Mouse (Mus musculus) lung, postnatal 25 days (tissue): ENCODE data around the gene Acot5.
"Not testable (repeated sequence)": the region's sequence is repeated elsewhere in the genome, so short reads cannot be mapped to it uniquely, and the experiment has no call there.

Experiments used
- DNase-seq: peaks from one replicate; pipeline ENCODE4 v3.0.0; 2022; ENCODE audit warnings: low spot score

Acot5 gene

DNA sequence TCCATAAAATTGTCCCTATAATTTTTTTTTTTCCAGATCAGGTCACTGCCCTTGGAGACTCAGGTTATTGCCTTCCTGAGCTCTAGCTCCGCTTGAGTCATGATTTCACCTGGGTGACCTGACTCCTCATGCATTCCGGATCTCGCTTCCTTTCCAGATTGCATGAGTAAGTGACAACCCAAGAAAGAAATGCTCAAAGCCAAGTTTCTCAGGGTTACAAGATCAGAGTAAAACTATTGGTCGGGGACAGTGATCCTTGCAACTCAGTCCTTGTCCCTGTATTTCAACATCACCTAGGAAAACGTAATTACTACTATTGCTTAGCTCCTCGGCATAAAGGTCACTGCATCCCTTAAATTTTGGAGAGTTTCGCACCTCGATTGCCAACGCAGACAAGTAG lies at the start of gene Acot5:
Acot5 (plus strand) TSS at position 340 of the 400 bp plus-strand sequence.
- no peak for DNase-seq

DNA sequence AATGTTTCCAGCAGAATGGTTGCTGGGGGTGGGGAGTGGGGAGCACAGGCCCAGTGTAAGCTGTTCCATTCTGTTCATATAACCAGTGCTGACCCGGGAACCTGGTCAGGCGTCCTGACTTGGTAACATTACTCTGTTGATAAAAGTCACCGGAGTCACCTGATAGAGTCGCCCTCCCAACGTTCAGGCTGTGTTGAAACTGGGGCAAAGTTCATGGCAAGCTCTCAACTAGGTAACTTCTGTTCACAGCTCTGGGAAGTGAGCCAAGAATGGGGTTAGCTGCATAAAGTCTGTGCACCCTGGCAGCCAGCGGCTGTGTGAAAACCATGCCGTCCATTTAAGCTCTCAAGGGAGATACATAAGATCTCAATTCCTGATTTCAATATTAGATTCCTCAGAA lies 48.6 kb upstream of the Acot5 start:
- peak; percentile 87 for DNase-seq

DNA sequence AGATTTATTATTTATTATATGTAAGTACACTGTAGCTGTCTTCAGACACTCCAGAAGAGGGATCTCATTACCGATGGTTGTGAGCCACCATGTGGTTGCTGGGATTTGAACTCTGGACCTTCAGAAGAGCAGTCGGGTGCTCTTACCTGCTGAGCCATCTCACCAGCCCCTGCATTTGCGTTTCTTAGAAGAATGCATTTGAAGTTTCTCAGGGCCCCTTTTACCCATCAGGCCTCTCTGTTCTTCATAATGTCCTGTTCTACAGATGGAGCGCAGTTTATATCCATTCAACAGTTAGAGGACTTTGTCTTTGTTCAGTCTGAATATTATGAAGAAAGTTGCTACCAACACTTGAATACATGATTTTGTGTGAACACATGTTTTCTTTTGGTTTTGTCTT lies 46.9 kb upstream of the Acot5 start:
- DNase-seq = not testable (repeated sequence)

DNA sequence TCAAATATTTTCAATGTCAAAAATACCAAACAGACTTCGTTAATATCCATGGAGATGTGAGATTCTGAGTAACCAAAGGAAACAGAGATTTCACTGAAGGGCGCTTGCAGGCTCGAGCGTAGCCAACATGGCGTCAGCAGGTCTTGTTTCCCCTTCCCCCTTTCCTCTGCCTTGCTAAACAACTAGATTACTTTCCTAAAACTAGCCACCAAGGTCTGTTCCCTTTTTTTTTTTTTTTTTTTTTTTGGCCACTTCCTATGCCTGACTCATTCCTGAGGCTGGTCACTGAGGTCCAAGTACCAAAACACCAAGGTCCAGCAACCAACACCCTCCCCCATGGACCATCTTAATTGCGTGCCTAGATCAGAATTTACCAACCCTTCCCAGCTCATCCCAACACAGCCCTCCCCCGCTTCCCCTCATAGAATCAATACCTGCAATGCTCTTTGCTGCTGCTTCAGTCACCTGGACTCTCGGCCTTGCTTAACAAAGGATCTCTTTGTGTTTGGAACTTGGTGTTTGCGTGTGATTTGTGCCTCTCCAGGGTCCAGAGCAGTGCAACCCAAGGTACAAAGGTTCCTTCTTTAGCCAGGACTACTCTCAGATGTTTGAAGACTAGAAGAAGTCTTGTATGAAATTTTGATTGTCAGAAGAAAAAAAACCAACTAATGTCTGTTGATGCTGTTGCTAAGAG lies 45.9 kb upstream of the Acot5 start:
- no peak for DNase-seq

DNA sequence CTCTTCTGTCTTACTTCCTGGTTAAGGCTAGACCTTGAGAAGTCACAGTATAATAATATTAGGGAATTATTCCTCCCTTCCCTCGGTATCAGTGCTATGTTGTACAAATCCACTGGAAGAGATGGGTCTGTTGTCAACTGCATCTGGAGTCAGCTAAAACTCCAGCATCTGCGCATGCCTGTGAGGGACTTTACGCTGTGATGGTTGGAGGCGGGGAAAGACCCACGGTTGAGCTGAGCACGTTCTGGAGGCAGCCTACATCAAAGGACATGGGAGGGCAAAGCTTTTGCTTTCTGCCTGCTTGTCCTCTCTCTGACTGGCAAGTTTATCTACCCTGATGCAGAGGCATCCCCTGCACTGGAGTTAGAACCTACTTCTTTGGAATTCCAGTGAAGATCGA lies 43.2 kb upstream of the Acot5 start:
- no peak for DNase-seq

DNA sequence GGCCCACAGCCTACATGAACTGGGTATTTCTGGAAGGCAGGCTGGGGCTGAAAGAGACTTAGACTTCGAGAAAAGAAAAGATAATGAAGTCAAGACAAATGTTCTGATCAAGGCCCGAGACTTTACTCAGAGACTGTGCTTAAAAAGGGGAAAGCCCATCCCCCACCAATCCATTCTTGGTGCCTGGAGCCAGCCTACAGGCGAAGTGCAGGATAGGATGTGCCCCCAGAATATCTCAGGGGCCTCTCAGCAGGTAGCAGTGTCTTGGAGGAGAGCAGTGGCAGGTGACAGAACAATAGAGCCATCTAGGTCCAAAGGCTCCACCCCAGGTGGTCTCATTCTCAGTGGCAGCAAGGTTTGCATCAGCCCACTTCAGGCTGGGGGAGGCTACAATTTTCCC lies 40.8 kb upstream of the Acot5 start:
- not testable (repeated sequence) for DNase-seq

DNA sequence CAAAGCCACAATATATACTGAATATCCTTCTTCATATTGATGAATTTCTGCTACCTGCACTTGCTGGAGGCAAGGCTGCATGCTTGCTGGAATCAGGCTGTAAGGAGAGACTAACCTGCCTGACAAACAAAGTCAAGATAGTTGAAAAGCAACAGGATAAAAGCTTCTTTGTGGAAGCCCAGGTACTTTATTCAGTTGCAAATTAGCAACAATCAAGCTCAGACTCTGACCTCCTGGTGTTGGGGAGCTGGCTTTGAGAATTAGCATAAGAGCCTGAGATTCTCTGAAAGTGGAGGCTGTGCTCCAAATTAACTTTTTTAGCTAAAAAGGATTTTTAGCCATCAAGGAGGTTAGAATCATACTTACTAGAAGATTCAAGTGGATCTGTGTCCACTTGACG lies 40.1 kb upstream of the Acot5 start:
- not testable (repeated sequence) for DNase-seq

DNA sequence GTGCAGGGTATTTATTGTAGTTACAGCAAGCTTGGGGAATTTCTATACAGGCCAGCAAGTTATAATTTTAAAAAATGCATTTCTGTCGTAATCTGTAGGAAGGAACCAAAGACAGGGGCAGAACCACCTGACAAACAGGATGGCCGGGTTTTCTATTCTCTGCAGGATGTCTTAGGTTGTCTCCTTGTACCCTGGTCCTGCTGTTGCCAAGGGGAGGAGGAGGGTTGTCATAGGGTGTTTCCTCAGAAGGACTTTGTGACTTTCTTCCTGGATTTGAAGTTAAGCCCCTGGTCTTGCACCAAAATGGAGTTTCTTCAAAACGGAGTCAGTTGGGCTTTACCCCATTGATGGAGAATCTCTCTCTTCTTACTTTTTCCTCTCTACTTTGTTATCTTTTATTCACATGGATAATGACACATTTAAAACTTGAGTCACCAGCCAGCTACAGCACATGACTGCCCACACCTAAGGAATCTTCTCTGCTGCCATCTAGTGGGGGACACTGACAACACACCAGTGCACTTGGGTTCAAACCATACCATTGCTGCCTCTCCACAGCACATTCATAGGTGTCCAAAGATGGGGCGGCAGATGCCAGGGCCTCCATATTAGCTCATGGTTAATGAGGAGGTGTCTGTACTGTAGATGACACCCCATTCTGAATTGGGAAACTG lies 38.3 kb upstream of the Acot5 start:
- peak; percentile 82 for DNase-seq

DNA sequence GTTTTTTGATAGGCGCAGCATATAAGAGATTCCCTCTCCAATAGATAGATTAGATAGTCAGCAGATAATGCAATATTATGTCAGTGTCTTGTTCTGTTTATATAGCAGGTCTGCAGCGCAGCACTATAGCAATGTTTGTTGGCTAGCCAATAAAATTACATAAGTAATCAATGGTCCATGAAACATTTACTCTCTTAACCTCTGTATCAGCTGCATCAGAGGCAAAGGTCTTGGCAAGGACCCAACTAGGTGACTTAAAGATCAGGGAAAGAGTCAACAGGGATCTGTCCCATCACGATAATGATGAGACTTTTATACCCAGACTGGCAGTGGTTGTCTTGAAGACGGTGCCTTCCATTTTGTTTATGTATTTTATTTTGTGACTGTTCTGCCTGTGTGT lies 36.3 kb upstream of the Acot5 start:
- DNase-seq = no peak

DNA sequence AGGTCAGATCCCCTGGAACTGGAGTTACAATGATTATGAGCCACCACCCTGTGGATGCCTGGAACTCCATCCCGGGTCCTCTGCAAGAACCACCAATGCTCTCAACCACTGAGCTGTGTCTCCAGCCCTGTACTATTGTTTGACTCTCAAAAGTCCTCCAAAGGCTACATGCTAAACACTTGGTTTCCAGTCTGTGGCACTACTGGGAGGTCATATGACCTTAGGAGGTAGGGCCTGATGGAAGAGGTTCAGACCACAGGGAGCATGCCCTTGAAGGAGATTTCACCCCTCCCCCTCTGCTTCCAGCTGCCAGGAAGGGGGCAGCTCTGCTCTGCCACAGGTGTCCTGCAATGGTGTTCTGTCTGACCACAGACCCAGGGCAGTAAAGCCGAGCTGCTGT lies 35.8 kb upstream of the Acot5 start:
- not testable (repeated sequence) for DNase-seq

DNA sequence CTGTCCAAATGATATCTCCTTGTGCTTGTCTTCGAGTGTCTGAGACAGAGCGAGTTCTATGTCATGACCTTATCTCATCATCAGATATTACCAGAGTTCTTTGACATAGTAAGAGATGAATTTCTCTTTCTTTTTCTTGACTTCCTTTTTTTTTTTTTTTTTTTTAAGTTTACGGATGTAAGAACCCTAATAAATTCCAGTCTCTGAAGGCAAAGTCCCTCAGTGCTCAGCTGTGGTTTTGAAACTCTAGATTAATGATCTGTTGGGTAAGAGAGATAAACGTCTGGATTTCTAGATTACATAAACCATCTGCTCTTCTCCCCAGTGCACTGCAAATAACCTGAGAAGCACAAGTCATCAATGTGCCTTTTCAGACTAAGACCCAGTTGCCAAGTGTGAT lies 35.0 kb upstream of the Acot5 start:
- no peak for DNase-seq

DNA sequence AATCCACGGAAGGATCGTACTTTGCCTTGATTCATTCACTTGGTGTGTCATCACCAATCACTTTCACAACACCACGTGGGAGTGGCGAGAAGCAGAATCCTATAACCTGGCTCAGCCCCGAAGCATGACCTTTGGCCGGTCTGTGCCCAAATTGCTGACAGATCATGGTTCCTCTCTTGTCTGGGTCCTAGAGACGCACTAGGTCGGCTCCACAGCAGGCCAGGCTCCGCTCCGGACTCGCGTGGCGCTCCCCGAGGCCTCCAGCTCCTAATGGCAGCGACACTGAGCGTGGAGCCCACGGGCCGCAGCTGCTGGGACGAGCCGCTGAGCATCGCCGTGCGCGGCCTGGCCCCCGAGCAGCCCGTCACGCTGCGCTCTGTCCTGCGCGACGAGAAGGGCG lies 30.9 kb upstream of the Acot5 start, which contains the start of gene Acot4:
Acot4 (plus strand) TSS at position 139 of the 400 bp plus-strand sequence.
- peak; percentile 14 for DNase-seq

DNA sequence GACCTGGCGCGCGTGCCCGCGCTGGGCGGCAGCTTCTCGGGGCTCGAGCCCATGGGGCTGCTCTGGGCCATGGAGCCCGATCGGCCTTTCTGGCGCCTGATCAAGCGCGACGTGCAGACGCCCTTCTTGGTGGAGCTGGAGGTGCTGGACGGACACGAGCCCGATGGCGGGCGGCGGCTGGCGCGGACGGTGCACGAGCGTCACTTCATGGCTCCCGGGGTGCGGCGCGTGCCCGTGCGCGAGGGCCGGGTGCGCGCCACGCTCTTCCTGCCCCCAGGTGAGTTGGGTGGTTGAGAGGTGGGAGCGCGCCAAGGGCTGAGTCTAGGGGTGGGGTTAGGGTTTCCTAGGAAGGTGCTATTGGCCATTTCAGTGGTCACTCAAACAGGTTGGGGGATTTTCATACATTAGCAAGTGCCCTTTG lies 30.4 kb upstream of the Acot5 start, which contains the start of gene Gm49366:
Gm49366 (plus strand) TSS at position 245 of the 421 bp plus-strand sequence.
- peak; percentile 23 for DNase-seq

DNA sequence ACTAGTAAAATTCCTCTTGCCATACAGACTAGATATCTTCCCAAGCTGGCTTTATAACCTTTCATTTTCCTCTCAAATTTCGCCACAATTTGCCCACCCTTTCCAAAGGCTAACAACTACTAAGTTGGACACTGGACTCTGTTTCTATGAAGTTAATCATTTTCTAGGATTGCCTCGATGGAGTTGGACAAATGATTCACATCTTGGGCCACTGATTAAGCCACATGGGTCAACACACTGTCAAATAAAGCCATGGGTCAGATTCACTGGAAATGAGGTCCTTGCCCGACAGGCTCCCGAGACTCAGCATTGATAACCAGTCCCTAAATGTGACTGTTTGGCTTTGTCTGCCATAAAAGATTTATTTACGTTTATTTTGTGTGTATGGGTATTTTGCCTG lies 26.9 kb upstream of the Acot5 start:
- no peak for DNase-seq

DNA sequence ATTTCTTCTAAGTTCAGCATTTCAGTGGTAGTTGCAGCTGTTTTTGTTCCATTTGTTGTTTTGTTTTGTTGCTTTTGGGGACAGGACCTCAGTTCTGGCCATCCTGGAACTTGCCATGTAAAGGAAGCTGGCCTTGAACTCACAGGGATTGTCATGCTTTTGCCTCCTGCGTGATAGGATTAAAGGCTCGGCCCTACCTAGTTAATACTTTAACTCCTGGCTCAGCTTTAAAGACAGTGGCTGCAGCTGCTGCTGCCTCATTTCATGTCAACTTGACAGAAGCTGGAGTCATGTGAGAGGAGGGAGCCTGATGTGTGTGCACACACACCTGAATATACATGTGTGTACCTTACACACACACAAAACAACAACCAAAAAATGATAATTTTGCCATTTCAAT lies 25.1 kb upstream of the Acot5 start:
- no peak for DNase-seq

DNA sequence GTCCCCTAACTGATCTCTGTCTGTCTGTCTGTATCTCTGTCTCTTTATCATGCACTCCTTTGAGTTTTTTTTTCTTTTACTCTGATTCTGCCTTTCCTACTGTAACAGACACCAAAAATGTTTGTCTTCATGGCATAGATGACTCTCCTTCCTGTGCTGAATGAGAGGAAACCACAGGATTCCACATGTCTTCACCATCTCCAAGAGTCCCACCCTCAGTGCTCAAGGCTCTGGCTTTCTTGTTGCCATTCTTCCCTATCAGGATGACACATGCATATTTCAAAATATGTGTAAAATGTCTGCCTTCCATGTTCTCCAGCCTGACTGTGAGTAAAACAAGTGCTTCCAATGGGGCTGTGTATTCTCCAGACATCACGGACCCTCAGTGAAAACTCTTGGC lies 22.2 kb upstream of the Acot5 start:
- DNase-seq = no peak

DNA sequence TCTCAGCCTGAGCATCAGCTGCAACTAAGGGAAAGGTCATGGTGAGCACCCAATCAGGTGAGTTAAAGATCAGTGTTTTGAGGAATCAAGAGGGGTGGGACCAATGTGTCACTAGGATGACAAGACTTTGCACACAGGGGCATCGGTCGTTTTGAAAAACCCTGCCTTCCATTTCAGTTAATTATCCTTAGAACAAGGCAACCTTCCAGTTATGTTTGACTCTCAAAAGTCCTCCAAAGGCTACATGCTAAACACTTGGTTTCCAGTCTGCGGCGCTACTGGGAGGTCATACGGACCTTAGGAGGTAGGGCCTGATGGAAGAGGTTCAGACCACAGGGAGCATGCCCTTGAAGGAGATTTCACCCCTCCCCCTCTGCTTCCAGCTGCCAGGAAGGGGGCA lies 18.4 kb upstream of the Acot5 start:
- not testable (repeated sequence) for DNase-seq

DNA sequence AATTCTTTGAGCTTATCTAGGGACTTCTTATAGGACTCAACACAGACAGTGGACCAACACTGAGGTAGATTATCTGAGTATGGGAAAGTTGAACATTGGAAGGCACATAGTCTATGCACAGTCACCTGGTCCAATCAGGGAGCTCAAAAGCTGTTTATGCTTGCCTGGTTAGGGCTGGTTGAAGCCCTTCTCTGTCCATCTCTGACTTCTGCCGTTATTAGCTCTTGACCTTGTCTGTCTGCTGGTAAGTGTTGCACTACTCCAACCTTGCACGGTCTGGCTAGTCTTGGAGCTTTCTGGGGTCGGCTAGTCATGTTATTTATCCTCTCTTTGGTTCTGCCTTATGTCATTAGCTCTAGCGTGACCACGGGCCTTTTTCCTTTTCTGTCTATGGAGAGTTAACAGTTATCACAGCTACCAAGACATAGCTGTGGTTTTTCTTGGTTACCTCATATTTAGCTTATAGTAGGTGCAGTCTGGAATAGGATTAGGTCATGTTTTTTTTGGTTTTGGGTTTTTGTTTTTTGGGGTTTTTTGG lies 17.1 kb upstream of the Acot5 start, which contains the start of gene Acot3:
Acot3 (plus strand) TSS at position 208 of the 538 bp plus-strand sequence.
- no peak for DNase-seq

DNA sequence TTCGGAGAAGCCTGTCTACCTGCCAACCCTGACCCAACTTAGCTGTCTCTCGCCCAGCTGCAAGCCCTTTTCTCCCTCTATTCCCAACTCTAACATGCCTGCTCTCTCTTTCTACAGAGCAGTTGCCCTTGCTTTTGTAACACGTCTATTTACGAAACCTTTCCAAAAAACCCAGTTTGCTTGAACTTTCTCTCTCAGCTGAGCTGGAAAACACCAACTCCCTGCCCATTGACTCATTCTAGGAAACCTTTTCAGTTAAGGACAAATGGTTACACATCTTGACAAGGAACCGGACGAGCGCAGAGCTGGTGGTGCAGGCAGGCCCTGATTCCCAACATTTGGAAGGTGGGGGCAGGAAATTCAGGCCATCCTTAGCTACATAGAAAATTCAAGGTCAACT lies 16.5 kb upstream of the Acot5 start:
- no peak for DNase-seq

DNA sequence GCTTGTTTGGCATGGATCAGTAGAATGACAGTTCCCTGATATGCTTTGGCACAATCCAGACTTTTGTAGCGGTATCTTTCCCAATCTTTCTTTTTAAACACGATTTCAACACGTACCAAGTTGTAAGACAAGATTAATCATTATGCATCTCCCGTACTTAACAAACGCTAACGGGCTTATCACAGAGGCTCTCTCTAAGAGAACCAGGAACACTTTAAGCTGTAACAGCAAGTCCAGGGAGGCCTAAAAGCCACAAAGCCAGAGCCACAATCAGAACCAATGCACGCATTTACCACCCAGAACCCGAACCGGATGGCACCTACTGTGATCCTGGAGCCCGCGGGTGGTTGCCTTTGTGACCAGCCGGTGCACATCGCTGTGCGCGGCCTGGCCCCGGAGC lies 16.0 kb upstream of the Acot5 start:
- no peak for DNase-seq

DNA sequence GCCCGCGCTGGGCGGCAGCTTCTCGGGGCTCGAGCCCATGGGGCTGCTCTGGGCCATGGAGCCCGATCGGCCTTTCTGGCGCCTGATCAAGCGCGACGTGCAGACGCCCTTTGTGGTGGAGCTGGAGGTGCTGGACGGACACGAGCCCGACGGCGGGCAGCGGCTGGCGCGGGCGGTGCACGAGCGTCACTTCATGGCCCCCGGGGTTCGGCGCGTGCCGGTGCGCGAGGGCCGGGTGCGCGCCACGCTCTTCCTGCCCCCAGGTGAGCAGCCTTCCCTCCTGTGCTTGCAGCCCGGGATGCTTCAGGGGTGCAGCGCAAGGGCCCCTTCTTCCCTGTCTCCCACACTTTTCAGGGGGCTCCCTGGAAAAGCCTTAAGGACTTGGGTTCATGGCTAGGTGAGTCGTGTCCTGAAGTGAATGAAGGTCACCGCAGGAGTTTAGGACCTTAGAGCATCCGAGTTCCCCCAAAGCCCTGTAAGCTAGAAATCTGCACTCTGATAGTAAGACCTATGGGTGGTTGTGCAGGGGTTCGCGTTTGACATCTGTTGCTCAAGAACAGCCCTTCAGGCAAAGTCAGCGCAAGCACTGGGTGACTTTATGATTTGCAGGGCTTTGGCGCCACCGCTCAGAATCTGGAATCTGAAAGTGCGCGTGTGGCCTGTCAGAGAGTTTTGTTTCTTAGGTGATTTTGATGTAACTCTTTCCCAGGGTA lies 15.3 kb upstream of the Acot5 start:
- no peak for DNase-seq

DNA sequence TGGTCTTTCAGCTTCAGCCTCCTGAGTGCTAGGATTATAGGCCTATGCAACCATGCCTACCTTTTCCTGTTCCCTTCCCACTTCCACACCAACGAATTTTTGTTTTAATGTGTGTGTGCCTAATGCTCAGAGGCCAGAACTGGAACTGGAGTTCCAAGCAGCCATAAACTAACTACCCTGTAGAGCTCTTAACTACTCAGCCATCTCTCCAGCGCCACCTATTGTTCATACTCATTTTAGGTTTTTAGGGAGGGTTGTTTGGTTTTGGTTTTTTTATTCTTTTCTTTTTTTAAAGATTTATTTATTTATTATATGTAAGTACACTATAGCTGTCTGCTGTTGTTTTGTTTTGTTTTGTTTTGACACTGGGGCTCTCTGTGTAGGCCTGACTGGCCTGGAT lies 8.2 kb upstream of the Acot5 start:
- peak; percentile 43 for DNase-seq

DNA sequence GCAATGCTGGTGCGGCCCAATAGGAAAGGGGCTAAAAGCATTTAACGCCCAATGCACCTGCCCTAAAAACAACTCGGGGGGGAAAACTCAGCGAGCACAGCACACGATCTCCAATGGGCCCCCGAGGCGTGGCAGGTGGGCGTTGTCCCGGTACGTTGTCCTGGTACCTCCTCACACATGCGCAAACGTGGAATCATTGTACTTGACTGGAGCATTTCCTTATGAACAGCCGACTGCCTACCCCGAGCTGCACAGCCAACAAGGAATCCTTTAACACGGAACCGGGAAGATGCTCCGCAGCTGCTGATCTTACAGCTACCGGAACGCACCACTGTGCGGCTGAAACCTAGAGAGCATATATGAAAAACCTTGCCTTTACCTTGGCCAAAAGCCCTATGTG lies 6.8 kb upstream of the Acot5 start:
- no peak for DNase-seq
